Mouse (Mus musculus): ENCODE measurements around the gene Gpn3. TPM values are rescaled to one million over a fixed set of nuclear protein-coding genes. Genes with fewer than 3 reads are reported as not detected.

The Gpn3 gene
- total RNA-seq (2021) = 10 to 100 TPM; 27.2 to 33.8 TPM
- long read RNA-seq, experiment 1, transcript Gpn3-201 (8 exons, 1,592 nt) = major isoform, 47 of 51 reads
- long read RNA-seq, experiment 1, partial matches to known transcripts = 2 of 51 reads
- long read RNA-seq, experiment 1, other reads (novel, unspliced or antisense) = 2 of 51 reads
- long read RNA-seq, experiment 2, transcript Gpn3-201 (8 exons, 1,592 nt) = major isoform, 24 of 31 reads
- long read RNA-seq, experiment 2, partial matches to known transcripts = 4 of 31 reads
- long read RNA-seq, experiment 2, other reads (novel, unspliced or antisense) = 2 of 31 reads

- DNase-seq = peak; percentile 60
Measured at GRCm38 (mm10) chr5:122371591-122372191, at the start of gene Gpn3. Gpn3 (plus strand) TSS chr5:122371876.

GRCm38 (mm10) chr5:122323523-122323922 lies 48.2 kb upstream of the Gpn3 start:
- DNase-seq = no peak

GRCm38 (mm10) chr5:122324608-122325431 lies 46.9 kb upstream of the Gpn3 start:
- peak; percentile 54 for DNase-seq

- DNase-seq = no peak
Measured at GRCm38 (mm10) chr5:122325477-122325876, 46.2 kb upstream of the Gpn3 start.

- DNase-seq = no peak
Measured at GRCm38 (mm10) chr5:122327283-122327682, 44.4 kb upstream of the Gpn3 start.

- DNase-seq = no peak
Measured at GRCm38 (mm10) chr5:122330269-122330668, 41.4 kb upstream of the Gpn3 start.

- DNase-seq = no peak
Measured at GRCm38 (mm10) chr5:122334682-122335081, 37.0 kb upstream of the Gpn3 start.

GRCm38 (mm10) chr5:122336554-122337294 lies 35.0 kb upstream of the Gpn3 start:
- no peak for DNase-seq

- no peak for DNase-seq
Measured at GRCm38 (mm10) chr5:122342874-122343273, 28.8 kb upstream of the Gpn3 start.

GRCm38 (mm10) chr5:122343768-122344167 lies 27.9 kb upstream of the Gpn3 start:
- no peak for DNase-seq

- DNase-seq = peak; percentile 83
Measured at GRCm38 (mm10) chr5:122344260-122344659, 27.4 kb upstream of the Gpn3 start.

GRCm38 (mm10) chr5:122345777-122346176 lies 25.9 kb upstream of the Gpn3 start:
- no peak for DNase-seq

- peak; percentile 99 for DNase-seq
Measured at GRCm38 (mm10) chr5:122353807-122354491, 17.7 kb upstream of the Gpn3 start, which contains the start of the genes Rad9b and Vps29. Rad9b (minus strand) TSS chr5:122354233. Vps29 (plus strand) TSS chr5:122354369.

GRCm38 (mm10) chr5:122354492-122355067 lies 17.1 kb upstream of the Gpn3 start:
- no peak for DNase-seq

GRCm38 (mm10) chr5:122372192-122372769 lies 605 bp downstream of the Gpn3 start, which contains the start of gene Fam216a:
Fam216a (minus strand) TSS chr5:122372364.
- peak; percentile 99 for DNase-seq

- no peak for DNase-seq
Measured at GRCm38 (mm10) chr5:122372878-122373277, 1.2 kb downstream of the Gpn3 start.

GRCm38 (mm10) chr5:122377101-122377833 lies 5.6 kb downstream of the Gpn3 start:
- no peak for DNase-seq

- DNase-seq = no peak
Measured at GRCm38 (mm10) chr5:122378171-122378570, 6.5 kb downstream of the Gpn3 start.

- DNase-seq = peak; percentile 82
Measured at GRCm38 (mm10) chr5:122379374-122380155, 7.9 kb downstream of the Gpn3 start.
